Mouse (Mus musculus) inflammation-experienced regulatory T-cells (primary cell): Measurements from ENCODE around the gene Pramef25. TPM values are rescaled to one million over a fixed set of nuclear protein-coding genes. Genes with fewer than 3 reads are reported as not detected.

Source experiments
- polyA plus RNA-seq, 2 experiments: library from polyadenylated mRNA; unstranded; fragments of 100-300 nt; shearing (Covaris generic); gene quantifications; one replicate each; pipeline ENCODE4 v1.2.1; 2017

The Pramef25 gene
- not detected for polyA plus RNA-seq

GRCm38 (mm10) chr4:143950916-143951315 lies at the start of gene Pramef25:
TSS of gene Pramef25 (minus strand) at chr4:143951016.

DNA sequence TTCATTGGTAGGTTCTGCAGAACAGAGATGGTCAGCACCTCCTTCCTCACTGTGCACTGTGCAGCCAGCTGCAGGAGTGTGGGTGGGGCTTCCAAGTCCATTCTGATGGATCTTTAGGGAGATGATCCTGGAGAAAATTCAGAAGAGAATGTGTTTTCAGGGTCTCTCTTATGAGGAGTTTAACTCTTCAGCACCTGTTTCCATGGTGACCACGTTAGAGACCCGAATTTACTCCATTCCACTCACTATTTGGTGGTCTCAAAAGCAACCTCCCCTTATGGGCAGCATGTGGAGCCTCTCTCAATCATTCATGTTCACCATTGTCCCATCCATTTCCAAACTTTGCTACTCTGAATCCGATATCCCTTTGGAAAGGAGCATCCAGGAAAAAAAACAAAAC lies 43.5 kb upstream of the Pramef25 start, which contains the start of gene Pramef17:
Gene Pramef17 (minus strand): TSS at position 101 of the 400 bp plus-strand sequence.

DNA sequence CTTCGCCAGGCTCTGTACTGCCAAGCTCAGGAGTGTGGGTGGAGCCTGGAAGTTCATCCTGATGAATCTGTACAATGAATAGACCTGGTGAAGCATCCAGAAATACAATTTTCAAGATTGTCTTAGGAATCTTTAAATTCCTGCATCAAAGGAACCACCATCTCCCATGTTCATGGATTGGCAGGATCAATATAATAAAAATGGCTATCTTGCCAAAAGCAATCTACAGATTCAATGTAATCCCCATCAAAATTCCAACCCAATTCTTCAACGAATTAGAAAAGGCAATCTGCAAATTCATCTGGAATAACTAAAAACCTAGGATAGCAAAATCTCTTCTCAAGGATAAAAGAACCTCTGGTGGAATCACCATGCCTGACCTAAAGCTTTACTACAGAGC lies 16.0 kb upstream of the Pramef25 start, which contains the start of gene Gm13101:
Gene Gm13101 (minus strand): TSS at position 101 of the 400 bp plus-strand sequence.

GRCm38 (mm10) chr4:143900280-143900679 lies 50.5 kb downstream of the Pramef25 start, which contains the start of gene Pramef6:
TSS of gene Pramef6 (minus strand) at chr4:143900380.

Other genes starting within 250 kb of the Pramef25 start
- under 1 TPM; 0.23 to 0.31 TPM for gene Gm13089, start 248.3 kb downstream of the Pramef25 start, polyA plus RNA-seq
- gene Gm13078, start 231.6 kb downstream of the Pramef25 start, polyA plus RNA-seq = under 1 TPM in 1 of 2 experiments, not detected in 1; 0.26 TPM
- gene Gm13023, start 161.7 kb downstream of the Pramef25 start, polyA plus RNA-seq = not detected
- gene Gm13084, start 134.9 kb downstream of the Pramef25 start, polyA plus RNA-seq = not detected
- under 1 TPM in 1 of 2 experiments, not detected in 1; 0.78 TPM for gene Gm13103, start 104.5 kb downstream of the Pramef25 start, polyA plus RNA-seq
- under 1 TPM in 1 of 2 experiments, not detected in 1; 0.11 TPM for gene Pramef6, start 50.6 kb downstream of the Pramef25 start, polyA plus RNA-seq
- not detected for gene Gm13101, start 15.9 kb upstream of the Pramef25 start, polyA plus RNA-seq
- 1 to 10 TPM in 1 of 2 experiments, not detected in 1; 1.1 TPM for gene Pramef17, start 43.4 kb upstream of the Pramef25 start, polyA plus RNA-seq
- gene Pramel4, start 108.1 kb upstream of the Pramef25 start, polyA plus RNA-seq = 1 to 10 TPM in 1 of 2 experiments, not detected in 1; 1.3 TPM
- 1 to 10 TPM in 1 of 2 experiments, not detected in 1; 2.3 TPM for gene Gm13102, start 155.5 kb upstream of the Pramef25 start, polyA plus RNA-seq
- under 1 TPM in 1 of 2 experiments, not detected in 1; 0.73 TPM for gene Oog3, start 211.6 kb upstream of the Pramef25 start, polyA plus RNA-seq
- gene Oog2, start 239.7 kb upstream of the Pramef25 start, polyA plus RNA-seq = under 1 TPM in 1 of 2 experiments, not detected in 1; 0.43 TPM